Mouse (Mus musculus): ENCODE data around the gene St6galnac3. TPM values are rescaled to one million over a fixed set of nuclear protein-coding genes. Genes with fewer than 3 reads are reported as not detected.

Gene St6galnac3
- polyA plus RNA-seq, 1 experiment from 2014 or later, result 34.9 TPM

- 68% methylated on average over 4 of the region's 4 CpGs for WGBS
- no peaks in the 10 kb centered on the region for H3K27me3 ChIP-seq (ENCODE audit: control insufficient read depth, insufficient read depth, low read length)
Observed at GRCm38 (mm10) chr3:153416383-153416782, 308.6 kb downstream of the St6galnac3 start.

DNA sequence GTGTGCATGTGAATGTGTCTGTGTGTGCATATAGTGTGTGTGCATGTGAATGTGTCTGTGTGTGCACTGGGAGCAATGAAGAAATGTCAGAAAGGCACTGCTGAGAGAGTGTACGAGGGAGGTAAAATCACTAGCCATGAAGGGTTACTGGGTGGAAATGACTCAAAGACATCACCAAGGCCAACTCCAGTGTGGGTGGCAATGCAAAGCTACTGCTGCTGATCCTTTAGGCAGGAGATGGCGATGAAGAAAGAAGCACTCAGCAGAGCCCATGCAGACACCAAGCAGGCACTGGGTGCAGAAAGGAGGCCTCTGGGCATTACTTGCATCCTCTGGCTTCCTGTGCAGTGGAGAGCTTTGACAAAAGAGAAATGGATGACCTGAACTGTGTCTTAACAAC lies 310.8 kb downstream of the St6galnac3 start:
- Histone ChIP-seq H3K4me2 (ENCODE audit: low read depth, low read length) (no peak overlapping the region), H3K4me1 (ENCODE audit: control insufficient read depth, insufficient read depth, low read length) (no peaks in the 10 kb centered on the region), H3K4me3 (replicated peaks; ENCODE audit: low read length) (no peak overlapping the region), H3K9me3 (replicated peaks; ENCODE audit: control insufficient read depth, low read length) (no peaks in the 10 kb centered on the region), H3K27ac (ENCODE audit: low read length) (no peak overlapping the region), H3K27me3 (ENCODE audit: control insufficient read depth, insufficient read depth, low read length) (no peaks in the 10 kb centered on the region), H3K36me3 (ENCODE audit: control insufficient read depth, insufficient read depth, low read length) (no peaks in the 10 kb centered on the region), H3K9ac (ENCODE audit: low read length) (no peak overlapping the region)
- no peak for ATAC-seq (ENCODE audit: insufficient read depth, low FRiP score)
- 91% methylated on average over 2 of the region's 2 CpGs for WGBS

More at GRCm38 (mm10) chr3:153416383-153416782, 308.6 kb downstream of the St6galnac3 start:
- no peak overlapping the region for H3K9ac ChIP-seq (ENCODE audit: low read length)
- H3K4me1 ChIP-seq (ENCODE audit: control insufficient read depth, insufficient read depth, low read length), result no peaks in the 10 kb centered on the region
- no peak overlapping the region for H3K27ac ChIP-seq (ENCODE audit: low read length)
- no peaks in the 10 kb centered on the region for H3K36me3 ChIP-seq (ENCODE audit: control insufficient read depth, insufficient read depth, low read length)
- no peak overlapping the region for H3K4me3 ChIP-seq (replicated peaks; ENCODE audit: low read length)
- no peaks in the 10 kb centered on the region for H3K9me3 ChIP-seq (replicated peaks; ENCODE audit: control insufficient read depth, low read length)
- no peak overlapping the region for H3K4me2 ChIP-seq (ENCODE audit: low read depth, low read length)
- no peak for ATAC-seq (ENCODE audit: insufficient read depth, low FRiP score)

DNA sequence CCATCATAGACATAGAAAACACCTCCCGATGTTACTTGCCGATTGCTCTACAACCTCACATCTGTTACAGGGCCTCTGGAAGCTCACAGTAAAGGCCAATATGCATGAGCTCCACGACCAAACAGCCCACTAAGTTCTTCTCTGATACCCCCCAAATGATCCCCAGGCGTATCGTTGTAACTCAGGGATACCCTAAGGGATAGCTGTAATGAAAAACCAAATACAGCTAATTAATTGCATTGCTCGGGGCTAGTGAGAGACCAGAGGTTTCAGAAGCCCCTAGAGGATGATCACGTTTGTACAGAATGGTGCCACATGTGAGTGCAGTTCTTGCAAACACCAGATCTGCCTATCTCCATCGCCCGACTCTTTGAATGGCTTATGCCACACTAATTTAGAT lies 315.7 kb downstream of the St6galnac3 start:
- Histone ChIP-seq H3K9me3 (replicated peaks; ENCODE audit: control insufficient read depth, low read length) (no peaks in the 10 kb centered on the region), H3K4me2 (ENCODE audit: low read depth, low read length) (no peak overlapping the region), H3K4me1 (ENCODE audit: control insufficient read depth, insufficient read depth, low read length) (no peaks in the 10 kb centered on the region), H3K27ac (ENCODE audit: low read length) (no peak overlapping the region), H3K36me3 (ENCODE audit: control insufficient read depth, insufficient read depth, low read length) (no peaks in the 10 kb centered on the region), H3K9ac (ENCODE audit: low read length) (no peak overlapping the region), H3K27me3 (ENCODE audit: control insufficient read depth, insufficient read depth, low read length) (no peaks in the 10 kb centered on the region), H3K4me3 (replicated peaks; ENCODE audit: low read length) (no peak overlapping the region)
- 89% methylated on average over 9 of the region's 9 CpGs for WGBS
- ATAC-seq (ENCODE audit: insufficient read depth, low FRiP score), result no peak

- Histone ChIP-seq H3K4me2 (ENCODE audit: low read depth, low read length) (no peak overlapping the region), H3K4me1 (ENCODE audit: control insufficient read depth, insufficient read depth, low read length) (no peaks in the 10 kb centered on the region), H3K27me3 (ENCODE audit: control insufficient read depth, insufficient read depth, low read length) (no peaks in the 10 kb centered on the region), H3K4me3 (replicated peaks; ENCODE audit: low read length) (no peak overlapping the region), H3K9me3 (replicated peaks; ENCODE audit: control insufficient read depth, low read length) (no peaks in the 10 kb centered on the region), H3K27ac (ENCODE audit: low read length) (no peak overlapping the region), H3K36me3 (ENCODE audit: control insufficient read depth, insufficient read depth, low read length) (no peaks in the 10 kb centered on the region), H3K9ac (ENCODE audit: low read length) (no peak overlapping the region)
- no peak for ATAC-seq (ENCODE audit: insufficient read depth, low FRiP score)
- 87% methylated on average over 6 of the region's 6 CpGs for WGBS
Observed at GRCm38 (mm10) chr3:153408361-153408760, 316.6 kb downstream of the St6galnac3 start.

- H3K9me3 ChIP-seq (replicated peaks; ENCODE audit: control insufficient read depth, low read length), result no peaks in the 10 kb centered on the region
- H3K9ac ChIP-seq (ENCODE audit: low read length), result no peak overlapping the region
- no peaks in the 10 kb centered on the region for H3K36me3 ChIP-seq (ENCODE audit: control insufficient read depth, insufficient read depth, low read length)
- no peak overlapping the region for H3K27ac ChIP-seq (ENCODE audit: low read length)
- no peaks in the 10 kb centered on the region for H3K27me3 ChIP-seq (ENCODE audit: control insufficient read depth, insufficient read depth, low read length)
- ATAC-seq (ENCODE audit: insufficient read depth, low FRiP score), result no peak
- H3K4me3 ChIP-seq (replicated peaks; ENCODE audit: low read length), result no peak overlapping the region
- no peak overlapping the region for H3K4me2 ChIP-seq (ENCODE audit: low read depth, low read length)
- 92% methylated on average over 6 of the region's 6 CpGs for WGBS
- no peaks in the 10 kb centered on the region for H3K4me1 ChIP-seq (ENCODE audit: control insufficient read depth, insufficient read depth, low read length)
Observed at GRCm38 (mm10) chr3:153407698-153408097, 317.3 kb downstream of the St6galnac3 start.

GRCm38 (mm10) chr3:153406858-153407257 lies 318.1 kb downstream of the St6galnac3 start:
- 81% methylated on average over 1 of the region's 1 CpGs for WGBS

GRCm38 (mm10) chr3:153406220-153406619 lies 318.8 kb downstream of the St6galnac3 start:
- H3K4me2 ChIP-seq (ENCODE audit: low read depth, low read length), result no peak overlapping the region
- H3K27ac ChIP-seq (ENCODE audit: low read length), result no peak overlapping the region
- H3K9me3 ChIP-seq (replicated peaks; ENCODE audit: control insufficient read depth, low read length), result no peaks in the 10 kb centered on the region
- H3K27me3 ChIP-seq (ENCODE audit: control insufficient read depth, insufficient read depth, low read length), result no peaks in the 10 kb centered on the region
- WGBS, result 67% methylated on average over 4 of the region's 4 CpGs
- H3K9ac ChIP-seq (ENCODE audit: low read length), result no peak overlapping the region
- no peaks in the 10 kb centered on the region for H3K36me3 ChIP-seq (ENCODE audit: control insufficient read depth, insufficient read depth, low read length)
- H3K4me1 ChIP-seq (ENCODE audit: control insufficient read depth, insufficient read depth, low read length), result no peaks in the 10 kb centered on the region
- no peak for ATAC-seq (ENCODE audit: insufficient read depth, low FRiP score)
- no peak overlapping the region for H3K4me3 ChIP-seq (replicated peaks; ENCODE audit: low read length)

More at GRCm38 (mm10) chr3:153406858-153407257, 318.1 kb downstream of the St6galnac3 start:
- Histone ChIP-seq H3K36me3 (ENCODE audit: control insufficient read depth, insufficient read depth, low read length) (no peaks in the 10 kb centered on the region), H3K9ac (ENCODE audit: low read length) (no peak overlapping the region), H3K27me3 (ENCODE audit: control insufficient read depth, insufficient read depth, low read length) (no peaks in the 10 kb centered on the region), H3K4me2 (ENCODE audit: low read depth, low read length) (no peak overlapping the region), H3K4me3 (replicated peaks; ENCODE audit: low read length) (no peak overlapping the region), H3K4me1 (ENCODE audit: control insufficient read depth, insufficient read depth, low read length) (no peaks in the 10 kb centered on the region), H3K27ac (ENCODE audit: low read length) (no peak overlapping the region), H3K9me3 (replicated peaks; ENCODE audit: control insufficient read depth, low read length) (no peaks in the 10 kb centered on the region)
- ATAC-seq (ENCODE audit: insufficient read depth, low FRiP score), result no peak

DNA sequence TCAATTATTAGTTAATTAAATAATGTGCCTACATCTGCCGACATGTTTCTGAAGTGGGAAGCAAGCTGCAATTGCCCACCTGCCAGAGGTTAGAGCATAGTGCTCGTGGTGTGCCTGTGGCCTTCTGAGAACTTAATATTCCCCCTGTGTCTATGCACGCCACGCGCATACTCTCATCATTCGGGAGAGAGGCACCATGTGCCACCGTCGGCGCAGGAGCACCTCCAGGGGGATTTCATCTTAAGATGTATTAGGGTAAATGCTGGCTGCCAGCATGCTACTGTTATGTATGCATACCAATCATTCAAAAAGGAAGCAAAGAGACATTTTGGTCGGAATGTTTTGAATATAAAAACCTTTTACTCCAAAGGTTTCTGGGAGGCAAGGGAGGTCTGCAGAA lies 319.3 kb downstream of the St6galnac3 start:
- no peak for ATAC-seq (ENCODE audit: insufficient read depth, low FRiP score)
- H3K4me2 ChIP-seq (ENCODE audit: low read depth, low read length), result no peak overlapping the region
- no peaks in the 10 kb centered on the region for H3K36me3 ChIP-seq (ENCODE audit: control insufficient read depth, insufficient read depth, low read length)
- no peak overlapping the region for H3K9ac ChIP-seq (ENCODE audit: low read length)
- no peak overlapping the region for H3K27ac ChIP-seq (ENCODE audit: low read length)
- H3K27me3 ChIP-seq (ENCODE audit: control insufficient read depth, insufficient read depth, low read length), result no peaks in the 10 kb centered on the region
- no peak overlapping the region for H3K4me3 ChIP-seq (replicated peaks; ENCODE audit: low read length)
- no peaks in the 10 kb centered on the region for H3K4me1 ChIP-seq (ENCODE audit: control insufficient read depth, insufficient read depth, low read length)
- H3K9me3 ChIP-seq (replicated peaks; ENCODE audit: control insufficient read depth, low read length), result no peaks in the 10 kb centered on the region
- WGBS, result 81% methylated on average over 10 of the region's 10 CpGs

GRCm38 (mm10) chr3:153400259-153400658 lies 324.7 kb downstream of the St6galnac3 start:
- no peak for ATAC-seq (ENCODE audit: insufficient read depth, low FRiP score)
- no peak overlapping the region for H3K27ac ChIP-seq (ENCODE audit: low read length)

DNA sequence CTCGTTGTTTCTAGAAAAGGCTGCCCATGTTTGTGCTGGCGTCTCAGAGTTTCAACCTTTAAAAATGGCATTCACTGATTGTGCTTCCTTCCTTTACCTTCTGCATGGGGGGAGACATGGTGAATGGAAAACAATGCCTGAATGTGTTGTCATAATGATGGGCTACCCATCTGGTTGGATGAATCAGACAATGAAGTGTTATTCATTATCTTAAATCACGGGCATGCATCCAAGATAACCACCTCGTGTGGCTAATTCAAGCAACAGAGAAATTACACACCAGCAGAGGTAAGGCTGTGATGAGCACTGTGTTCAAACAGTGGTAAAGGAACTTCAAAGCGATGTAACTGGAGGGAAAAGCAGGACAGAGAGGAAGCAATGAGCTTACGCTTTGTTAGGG lies 325.4 kb downstream of the St6galnac3 start:
- Histone ChIP-seq H3K4me3 (replicated peaks; ENCODE audit: low read length) (no peak overlapping the region), H3K27ac (ENCODE audit: low read length) (no peak overlapping the region), H3K9ac (ENCODE audit: low read length) (no peak overlapping the region), H3K9me3 (replicated peaks; ENCODE audit: control insufficient read depth, low read length) (no peaks in the 10 kb centered on the region), H3K4me1 (ENCODE audit: control insufficient read depth, insufficient read depth, low read length) (no peaks in the 10 kb centered on the region), H3K27me3 (ENCODE audit: control insufficient read depth, insufficient read depth, low read length) (no peaks in the 10 kb centered on the region), H3K4me2 (ENCODE audit: low read depth, low read length) (no peak overlapping the region), H3K36me3 (ENCODE audit: control insufficient read depth, insufficient read depth, low read length) (no peaks in the 10 kb centered on the region)
- no peak for ATAC-seq (ENCODE audit: insufficient read depth, low FRiP score)
- 75% methylated on average over 6 of the region's 6 CpGs for WGBS

More at GRCm38 (mm10) chr3:153400259-153400658, 324.7 kb downstream of the St6galnac3 start:
- no peaks in the 10 kb centered on the region for H3K36me3 ChIP-seq (ENCODE audit: control insufficient read depth, insufficient read depth, low read length)
- H3K9ac ChIP-seq (ENCODE audit: low read length), result no peak overlapping the region
- no peaks in the 10 kb centered on the region for H3K4me1 ChIP-seq (ENCODE audit: control insufficient read depth, insufficient read depth, low read length)
- no peak overlapping the region for H3K4me3 ChIP-seq (replicated peaks; ENCODE audit: low read length)
- 85% methylated on average over 3 of the region's 3 CpGs for WGBS
- no peak overlapping the region for H3K4me2 ChIP-seq (ENCODE audit: low read depth, low read length)
- H3K9me3 ChIP-seq (replicated peaks; ENCODE audit: control insufficient read depth, low read length), result no peaks in the 10 kb centered on the region
- no peaks in the 10 kb centered on the region for H3K27me3 ChIP-seq (ENCODE audit: control insufficient read depth, insufficient read depth, low read length)
